Mouse (Mus musculus) C2C12 (cell line): ENCODE data around the gene Sdhc.

Source experiments
- CEBPB ChIP-seq: IDR thresholded peaks from one replicate; pipeline ENCODE4 v1.6.1; 2011; ENCODE audit warnings: low read depth, mild to moderate bottlenecking, control low read depth, moderate library complexity
- FOSL1 ChIP-seq: IDR thresholded peaks from one replicate; pipeline ENCODE4 v1.8.0; 2011; ENCODE audit warnings: mild to moderate bottlenecking, low read length; ENCODE audit not compliant: poor library complexity, insufficient read depth, severe bottlenecking
- USF1 ChIP-seq: IDR thresholded peaks from one replicate; pipeline ENCODE4 v1.6.1; 2011; ENCODE audit warnings: low read depth, mild to moderate bottlenecking, control low read depth, moderate library complexity

DNA sequence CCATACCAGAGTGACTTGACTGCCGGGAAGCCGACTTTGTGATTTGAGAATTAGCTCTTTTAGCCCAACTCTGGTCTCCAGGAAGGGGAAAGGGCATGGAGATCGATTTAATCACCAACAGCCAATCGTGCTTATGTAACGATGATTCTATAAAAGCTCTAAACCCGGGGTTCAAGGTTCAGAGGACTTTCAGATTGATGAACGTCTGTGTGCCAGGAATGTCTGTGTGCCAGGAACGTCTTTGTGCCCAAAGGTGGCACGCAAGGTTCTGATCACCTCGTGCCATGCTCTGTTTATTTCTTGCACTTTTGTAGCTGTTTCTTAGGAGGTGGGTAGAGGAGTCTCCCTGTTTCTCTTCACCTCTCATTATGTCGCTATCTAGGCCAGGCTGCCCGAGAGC is 18.5 kb upstream of the Sdhc start:
- TF ChIP-seq CEBPB (no peak), USF1 (no peak), FOSL1 (no peak)
